Mouse (Mus musculus): ENCODE results near the gene Jagn1.

DNA sequence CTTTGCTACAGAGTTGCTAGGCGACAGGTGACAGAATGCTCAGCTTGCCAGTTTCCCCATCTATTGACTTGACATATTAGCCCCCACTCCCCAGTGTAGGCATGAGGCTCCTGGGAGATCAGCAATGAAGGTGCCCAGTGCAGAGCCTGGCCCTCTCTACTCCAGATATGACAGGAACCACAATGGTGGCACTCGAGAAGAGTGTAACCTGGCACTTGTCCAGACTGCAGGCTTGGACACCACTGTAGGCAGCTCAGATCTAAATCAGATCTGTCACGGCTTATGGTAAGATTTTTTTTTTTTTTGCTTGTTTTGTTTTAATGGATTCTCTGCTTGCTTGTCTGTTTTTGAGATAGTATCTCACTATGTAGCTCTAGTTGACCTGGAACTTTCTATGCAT is 8.7 kb upstream of the Jagn1 start:
- TF ChIP-seq POLR2A (IDR thresholded peaks at IDR 0.05; ENCODE audit: borderline replicate concordance, low read depth, low read length), result no peak
- no peak for TF ChIP-seq CTCF (IDR thresholded peaks at IDR 0.05; ENCODE audit: low read depth, low read length)

Data from bone marrow macrophage, adult 2 months (primary cell).